Mouse (Mus musculus) ovary, postnatal 10 days (tissue): ENCODE measurements at regions not wholly inside any gene's neighbourhood (a gene's known extent, or its start where the extent isn't known, plus 50 kb on each side); places are given as distances from the start of the nearest gene placed in this dataset.
"Not testable (repeated sequence)": the region's sequence is repeated elsewhere in the genome, so short reads cannot be mapped to it uniquely, and the experiment has no call there.

ENCODE experiments used
- DNase-seq: peaks from one replicate; pipeline ENCODE4 v3.0.0; 2022; ENCODE audit warnings: low spot score

DNA sequence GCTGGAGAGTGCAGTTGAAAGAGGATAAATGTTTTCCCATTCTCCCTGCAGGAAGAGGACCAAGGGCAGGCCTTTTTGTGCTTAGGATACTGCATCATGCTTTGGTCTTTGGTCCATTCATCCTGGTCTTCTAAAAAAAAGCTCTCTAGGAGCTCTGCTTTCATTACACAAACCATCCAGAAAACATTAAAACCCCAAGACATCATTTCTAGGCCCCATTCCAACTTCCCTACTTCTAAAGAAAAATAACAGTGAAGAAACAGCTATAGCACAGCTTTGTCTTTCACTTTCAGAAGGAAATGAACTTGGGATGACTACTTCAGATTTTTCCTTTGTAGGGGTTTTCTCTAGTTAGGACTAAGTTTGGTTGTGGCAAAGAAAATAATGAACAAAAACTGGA lies 185.1 kb upstream of the Tmc3 start:
- DNase-seq = no peak

DNA sequence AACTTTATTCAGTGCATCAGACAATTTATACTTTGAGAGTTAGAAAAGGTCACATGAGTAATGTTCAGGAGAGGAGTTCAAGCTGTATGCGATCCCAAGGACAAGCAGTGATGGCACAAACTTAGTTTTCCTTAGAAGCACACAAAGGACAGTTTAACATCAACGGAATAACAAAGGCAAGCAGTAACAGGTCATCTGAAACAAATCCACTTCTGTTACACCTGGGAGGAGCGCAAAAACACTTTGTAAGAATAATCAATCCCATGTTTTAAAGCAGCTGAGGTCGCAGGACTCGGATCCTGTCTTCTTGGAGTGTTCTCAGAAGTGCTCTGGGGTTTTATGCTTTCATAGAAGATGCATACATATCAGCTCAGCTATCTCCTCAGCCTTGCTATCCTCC lies 183.7 kb upstream of the Tmc3 start:
- DNase-seq = no peak

DNA sequence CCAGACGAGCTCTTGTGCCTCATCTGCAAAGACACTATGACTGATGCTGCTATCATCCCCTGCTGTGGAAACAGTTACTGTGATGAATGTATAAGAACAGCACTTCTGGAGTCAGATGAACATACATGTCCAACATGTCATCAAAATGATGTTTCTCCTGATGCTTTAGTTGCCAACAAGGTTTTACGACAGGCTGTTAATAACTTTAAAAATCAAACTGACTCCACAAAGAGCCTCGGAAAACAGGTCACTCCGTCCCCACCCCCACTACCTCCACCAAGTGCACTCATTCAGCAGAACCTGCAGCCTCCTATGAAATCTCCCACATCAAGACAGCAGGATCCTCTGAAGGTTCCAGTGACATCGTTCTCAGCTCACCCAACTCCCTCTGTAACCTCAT lies 172.0 kb upstream of the Tmc3 start:
- not testable (repeated sequence) for DNase-seq

DNA sequence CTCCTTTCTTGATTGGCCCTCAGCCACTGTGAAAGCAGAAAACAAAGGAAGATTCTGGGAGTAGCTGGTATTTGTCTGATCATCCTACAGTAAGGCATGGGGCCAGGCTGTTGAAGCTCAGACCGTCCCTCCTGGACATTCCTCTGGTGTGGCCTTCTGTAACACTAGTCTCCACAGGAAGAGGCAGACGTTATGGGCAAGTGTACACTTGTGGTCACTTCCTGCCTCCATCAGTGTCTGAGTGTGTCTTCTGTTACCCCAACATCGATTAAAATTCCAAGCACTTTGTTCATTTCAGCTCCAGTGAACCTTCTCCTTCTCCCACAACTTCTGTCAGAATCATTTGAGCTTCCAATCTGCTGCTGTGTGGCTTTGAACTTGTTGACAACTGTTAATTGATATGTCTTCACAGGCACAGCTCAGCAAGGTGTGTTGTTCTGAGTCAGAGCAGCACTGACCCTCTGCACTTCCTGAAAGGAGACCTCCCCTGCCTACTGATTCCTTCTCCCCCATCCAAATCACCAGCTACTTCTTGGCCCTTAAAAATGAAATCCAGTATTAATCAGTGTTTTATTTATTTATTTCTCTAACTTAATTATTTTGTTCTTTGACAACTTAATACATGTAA lies 154.7 kb upstream of the Tmc3 start:
- DNase-seq = no peak

DNA sequence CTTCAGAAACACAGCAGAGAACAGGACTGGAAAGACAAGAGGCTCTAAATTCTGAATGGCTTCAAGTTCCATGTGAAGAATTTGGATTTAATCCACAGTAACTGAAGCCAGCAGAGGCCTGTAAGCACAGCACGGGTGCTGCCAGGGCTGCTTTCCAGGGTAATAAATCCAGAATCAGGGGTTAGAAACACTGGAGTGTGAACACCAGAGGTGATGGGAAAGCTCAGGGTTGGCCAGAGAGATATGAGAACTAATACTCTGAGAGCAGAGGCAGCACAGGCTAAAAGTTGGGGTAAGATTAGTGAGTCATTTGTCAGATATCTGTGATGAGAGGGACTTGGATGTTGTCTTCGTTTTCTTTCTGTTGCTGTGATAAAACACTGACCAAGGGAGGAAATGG lies 153.6 kb upstream of the Tmc3 start:
- no peak for DNase-seq

DNA sequence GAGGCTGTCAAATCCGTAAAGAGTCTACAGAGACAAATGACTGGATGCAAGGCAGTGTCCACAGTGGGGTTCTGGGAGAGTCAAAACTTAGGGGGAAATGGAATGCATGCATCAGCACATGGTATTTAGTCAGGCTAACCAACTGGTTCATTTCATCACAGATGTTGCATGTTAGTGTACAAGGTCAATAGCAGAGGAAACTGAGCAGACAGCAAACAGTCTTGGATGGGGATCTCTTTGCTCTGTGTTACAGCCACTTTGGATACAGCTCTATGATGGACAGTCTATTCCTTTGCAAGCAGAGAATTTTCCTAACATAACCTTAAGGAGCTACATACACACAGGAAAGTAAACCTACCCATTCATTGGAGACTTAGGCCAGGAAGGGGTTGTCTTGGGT lies 151.9 kb upstream of the Tmc3 start:
- no peak for DNase-seq

DNA sequence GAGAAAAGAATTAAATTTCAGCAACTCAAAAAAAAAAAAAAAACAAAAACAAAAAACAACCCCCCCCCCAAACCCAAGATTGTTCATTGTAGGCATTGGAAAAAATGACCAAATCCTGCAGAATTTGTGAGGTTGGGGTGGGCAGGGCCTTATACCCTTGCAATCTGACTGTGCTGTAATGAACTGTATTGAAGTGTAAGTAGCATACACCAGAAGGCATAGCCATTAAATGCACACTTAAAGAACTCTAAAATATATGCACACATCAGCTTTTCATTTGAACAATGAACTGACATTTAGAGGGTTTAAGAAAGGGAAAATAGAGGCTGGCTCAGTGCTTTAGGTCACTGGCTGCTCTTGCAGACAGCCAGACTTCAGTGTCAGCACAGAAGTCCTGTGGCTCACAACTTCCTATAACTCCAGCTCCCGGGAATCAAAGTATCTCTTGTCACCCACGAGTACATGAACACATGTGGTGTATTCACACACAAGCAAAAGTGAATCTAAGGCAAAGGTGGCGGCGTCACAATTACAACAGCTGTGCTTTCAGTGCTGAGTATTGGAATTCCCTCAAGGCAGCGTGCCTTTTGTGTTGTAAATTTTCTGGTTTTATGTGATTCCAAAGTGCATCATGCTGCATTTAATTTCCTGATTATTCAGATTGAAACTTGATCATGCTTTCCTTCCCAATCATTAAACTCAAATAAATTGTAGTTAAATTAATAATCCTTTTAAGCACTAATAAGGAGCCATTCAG lies 150.6 kb upstream of the Tmc3 start:
- DNase-seq = no peak

DNA sequence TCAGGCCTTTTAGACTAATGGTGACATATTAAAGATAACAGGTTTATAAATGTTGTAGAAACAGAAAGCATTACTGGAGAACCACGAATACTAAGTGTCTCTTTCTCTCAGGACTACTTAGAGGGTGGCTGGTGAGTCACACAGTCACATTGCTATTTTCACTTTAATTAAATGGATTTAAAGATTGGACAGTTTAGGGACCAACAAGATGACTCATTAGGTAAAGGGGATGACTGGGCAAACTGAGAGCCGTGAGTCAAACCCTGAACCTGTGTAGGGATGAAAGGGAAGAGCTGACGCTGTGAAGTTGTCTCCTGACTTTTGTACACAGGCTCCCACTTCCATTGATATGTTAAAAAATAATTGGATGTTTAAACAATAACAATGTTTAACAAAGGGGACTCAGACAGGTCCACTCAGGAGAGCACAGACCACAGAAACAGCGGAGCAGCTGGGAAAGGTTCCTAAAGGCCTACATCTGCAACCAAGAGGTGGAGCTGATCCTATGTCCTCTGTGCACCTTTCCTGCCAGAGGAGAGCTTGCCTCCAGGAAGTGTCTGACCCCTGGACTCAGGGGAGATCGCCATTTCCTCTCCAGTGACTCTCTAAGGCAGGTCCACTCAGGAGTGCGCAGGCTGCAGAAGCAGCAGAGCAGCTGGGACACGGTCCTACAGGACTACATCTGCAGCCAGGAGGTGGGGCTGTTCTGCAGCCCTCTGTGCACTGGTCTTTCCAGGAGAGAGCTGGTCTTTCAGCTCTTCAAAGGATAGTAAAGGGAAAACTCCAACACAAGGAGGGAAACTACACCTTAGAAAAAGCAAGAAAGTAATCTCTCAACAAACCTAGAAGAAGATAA lies 146.0 kb upstream of the Tmc3 start:
- DNase-seq = no peak

DNA sequence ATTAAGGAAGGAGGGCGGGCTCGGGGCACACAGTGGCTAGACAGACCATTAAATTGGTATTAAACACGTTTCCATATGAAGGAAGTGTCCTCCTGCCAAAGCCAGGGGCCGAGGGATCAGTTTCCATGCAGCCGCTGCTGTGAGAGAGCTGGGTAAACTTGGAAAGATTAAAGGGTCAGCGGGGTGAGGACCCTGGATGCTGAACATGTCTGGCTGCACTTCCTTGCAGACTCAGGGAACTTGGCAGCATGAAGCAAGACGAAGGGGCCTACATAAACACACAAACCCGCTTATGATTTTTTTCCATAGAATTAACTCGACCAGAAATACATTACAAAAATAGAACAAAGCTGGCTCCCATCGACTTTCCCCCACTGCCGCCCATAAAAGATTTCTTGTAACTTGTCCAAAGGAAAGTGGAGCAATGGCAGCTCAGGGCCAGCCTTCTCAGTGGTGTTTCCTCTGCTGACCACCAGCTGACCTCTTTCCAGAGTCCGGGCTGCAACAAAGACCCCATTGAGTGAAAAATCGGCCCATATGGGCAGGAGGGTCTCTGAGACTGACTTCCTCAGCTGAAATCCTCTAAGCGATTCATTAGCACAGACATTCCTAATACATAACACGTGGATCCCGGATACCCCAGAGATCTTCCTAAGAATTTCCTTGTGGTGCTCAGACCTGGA lies 141.0 kb upstream of the Tmc3 start:
- no peak for DNase-seq

DNA sequence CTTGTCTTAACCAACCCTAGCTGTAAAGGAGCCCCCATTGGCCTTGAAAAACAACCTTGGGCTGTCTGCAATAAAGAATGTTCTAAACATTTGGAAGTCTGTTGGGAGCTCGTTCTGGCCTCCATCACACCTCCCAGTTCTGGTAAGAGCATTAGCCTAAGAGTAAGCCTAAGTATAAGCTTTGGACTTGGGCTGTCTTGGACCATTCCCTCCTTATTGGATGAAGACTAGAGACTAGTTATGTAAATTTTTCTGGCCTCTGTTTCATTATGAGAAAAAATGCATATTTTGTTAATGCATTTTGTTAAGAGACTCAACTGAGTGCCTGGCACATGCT lies 140.5 kb upstream of the Tmc3 start:
- no peak for DNase-seq

DNA sequence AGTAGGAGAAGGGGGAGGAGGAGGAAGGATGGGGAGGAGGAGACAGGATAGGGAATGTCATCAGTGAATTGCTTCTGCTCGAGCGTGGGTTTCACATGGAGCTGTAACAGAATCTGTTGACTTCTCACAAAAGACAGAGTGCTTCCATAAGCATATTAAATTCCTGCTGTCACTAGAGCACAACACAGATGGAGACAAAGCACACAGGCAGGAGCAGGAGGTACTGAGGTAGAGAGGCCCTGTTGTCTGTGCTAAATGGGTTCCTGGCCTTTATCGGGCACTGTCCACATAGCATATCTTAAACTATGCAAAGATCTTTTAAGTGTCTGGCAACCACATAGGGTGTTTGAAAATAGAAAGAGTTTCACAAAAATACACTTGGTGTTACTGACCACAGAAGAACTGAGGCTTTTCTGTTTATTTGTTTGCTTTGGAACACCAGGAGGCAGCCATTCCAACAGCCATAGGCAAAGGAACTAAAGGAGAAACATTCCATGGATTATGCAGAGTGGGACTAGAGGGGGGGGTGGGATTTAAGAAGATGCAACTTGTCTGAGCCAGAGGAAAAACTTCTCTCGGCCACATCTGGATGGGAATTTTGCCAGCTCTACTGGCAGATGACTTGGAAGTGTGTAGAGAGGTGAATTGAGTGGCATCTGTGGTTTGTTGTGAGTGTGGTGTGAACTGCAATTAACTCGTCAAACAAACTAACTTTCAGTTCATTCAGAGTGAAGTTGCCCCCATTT lies 139.4 kb upstream of the Tmc3 start:
- no peak for DNase-seq

DNA sequence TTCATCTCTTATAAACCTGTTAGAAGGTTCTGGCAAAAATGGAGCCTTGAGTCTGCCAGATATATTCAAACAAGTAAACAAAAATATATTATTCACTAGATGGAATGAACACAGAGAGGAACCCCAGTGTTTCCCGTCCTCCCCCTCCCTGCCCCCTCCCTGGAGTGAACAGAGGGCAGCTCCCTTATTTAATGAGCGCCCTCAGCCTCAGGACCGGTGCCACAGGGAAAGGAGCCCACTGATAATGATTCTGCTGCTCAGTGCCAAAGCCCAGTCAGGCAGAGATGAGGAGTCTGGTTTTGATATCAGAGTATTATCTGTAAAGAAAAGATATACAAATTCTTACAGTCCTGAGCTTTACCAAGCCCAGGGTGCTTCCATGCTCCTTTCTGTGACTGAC lies 134.4 kb upstream of the Tmc3 start:
- DNase-seq = no peak

DNA sequence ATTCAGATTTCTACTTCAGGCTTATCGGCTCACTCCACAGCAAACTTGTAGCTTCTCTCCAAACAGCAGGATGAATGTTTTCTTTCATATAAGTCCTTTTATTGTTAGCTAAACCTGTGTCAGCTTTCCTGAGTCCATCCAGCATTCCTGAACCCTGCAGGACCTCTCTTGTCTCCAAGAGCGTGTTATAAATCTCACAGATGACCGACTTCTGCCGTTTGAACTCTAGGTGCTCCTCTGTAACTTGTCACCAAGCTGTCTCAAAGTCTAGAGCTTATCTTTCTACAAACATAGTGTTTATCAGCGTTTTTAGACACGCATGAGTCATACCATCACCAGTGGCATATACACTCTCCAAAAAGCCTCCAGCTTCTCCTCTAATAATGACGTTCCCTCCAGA lies 132.4 kb upstream of the Tmc3 start:
- DNase-seq = no peak

DNA sequence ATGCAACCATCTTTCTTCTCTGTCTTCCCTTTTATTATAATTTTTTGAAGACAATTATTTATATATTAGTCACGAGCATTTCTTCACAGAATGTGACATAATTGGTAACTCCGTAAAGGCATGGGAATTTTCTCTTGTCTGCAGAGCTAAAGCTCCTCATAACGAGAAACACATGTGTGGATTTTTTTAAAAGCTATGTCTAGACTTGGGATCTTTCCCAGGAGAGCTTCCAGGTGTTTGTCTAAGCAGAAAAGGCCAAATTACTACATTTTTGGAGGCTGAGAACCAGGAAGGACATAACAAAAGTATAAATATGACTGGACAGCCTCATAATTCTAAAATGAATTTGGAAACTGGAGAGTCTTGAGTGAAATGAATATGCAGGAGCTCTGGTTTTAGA lies 125.2 kb upstream of the Tmc3 start:
- no peak for DNase-seq

DNA sequence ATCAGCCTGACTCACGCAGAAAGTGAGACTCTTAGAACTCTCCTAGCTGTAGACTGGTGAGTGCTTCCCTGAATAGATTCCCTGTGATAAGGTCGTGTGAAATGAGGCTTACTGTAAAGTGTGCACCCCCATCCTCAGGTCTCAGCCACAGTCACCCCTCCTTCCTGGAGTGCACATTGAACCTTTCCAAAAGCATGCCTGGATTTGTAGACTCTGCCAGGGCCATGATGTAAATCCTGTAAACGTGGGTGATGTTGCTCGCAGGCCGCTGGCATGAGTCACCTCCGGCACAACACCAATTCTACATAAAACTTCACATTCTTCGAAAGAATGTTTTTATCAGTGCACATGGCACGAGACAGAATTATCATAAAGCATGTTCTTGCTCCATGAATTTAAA lies 117.7 kb upstream of the Tmc3 start:
- no peak for DNase-seq

DNA sequence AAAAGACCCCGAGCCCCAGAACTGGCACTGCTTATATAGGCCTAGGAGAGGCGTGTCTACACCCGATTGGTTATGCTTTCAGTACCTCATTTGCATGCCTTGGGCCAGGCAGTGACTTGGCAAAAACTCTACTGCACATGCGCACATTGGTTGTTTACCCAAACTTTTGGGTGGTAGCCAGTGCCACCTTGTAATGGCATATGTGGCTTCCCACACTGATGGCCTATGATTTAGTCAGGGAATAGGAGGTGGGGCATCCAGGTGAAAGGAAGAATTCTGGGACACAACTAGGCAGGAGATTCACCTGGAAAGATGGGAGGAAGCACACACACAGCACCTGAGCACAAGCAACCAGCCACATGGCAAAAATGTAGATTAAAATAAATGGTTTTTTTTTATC lies 114.9 kb upstream of the Tmc3 start:
- not testable (repeated sequence) for DNase-seq

DNA sequence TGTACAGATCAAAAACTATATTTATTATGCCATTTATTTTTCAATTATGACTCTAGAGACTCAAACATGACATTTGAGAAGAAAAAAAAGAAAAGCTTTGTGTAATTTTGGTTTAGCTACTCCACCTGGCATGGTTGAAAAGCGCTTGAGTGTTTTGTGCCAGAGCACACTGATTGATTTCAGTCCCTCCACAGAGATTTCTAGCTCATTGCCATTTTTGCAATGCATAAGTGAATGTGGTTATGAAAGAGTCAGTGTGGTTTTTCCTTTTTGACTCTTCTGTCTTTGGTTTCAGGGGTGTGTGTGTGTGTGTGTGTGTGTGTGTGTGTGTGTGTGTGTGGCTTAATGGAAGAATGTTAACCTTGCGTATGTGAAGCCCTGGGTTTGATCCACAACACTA lies 113.6 kb upstream of the Tmc3 start:
- DNase-seq = no peak

DNA sequence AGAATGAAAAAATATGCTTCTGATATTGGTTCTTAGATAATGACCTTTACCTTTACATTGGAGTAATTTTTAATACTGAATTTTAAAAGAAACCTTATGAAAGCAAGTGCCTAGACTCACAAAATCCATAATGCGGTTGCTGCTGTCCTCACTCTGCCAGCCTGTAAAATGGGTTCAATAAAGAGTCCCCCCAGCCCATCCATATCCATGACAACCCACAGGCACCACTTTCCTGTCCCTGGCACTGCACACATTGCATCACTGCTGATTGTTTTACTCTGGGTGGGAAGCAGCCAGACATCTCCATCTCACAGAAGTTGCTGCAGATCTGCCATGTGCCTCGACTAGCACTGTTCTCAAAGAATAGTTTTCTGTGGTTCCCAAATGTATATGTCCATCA lies 110.3 kb upstream of the Tmc3 start:
- no peak for DNase-seq

DNA sequence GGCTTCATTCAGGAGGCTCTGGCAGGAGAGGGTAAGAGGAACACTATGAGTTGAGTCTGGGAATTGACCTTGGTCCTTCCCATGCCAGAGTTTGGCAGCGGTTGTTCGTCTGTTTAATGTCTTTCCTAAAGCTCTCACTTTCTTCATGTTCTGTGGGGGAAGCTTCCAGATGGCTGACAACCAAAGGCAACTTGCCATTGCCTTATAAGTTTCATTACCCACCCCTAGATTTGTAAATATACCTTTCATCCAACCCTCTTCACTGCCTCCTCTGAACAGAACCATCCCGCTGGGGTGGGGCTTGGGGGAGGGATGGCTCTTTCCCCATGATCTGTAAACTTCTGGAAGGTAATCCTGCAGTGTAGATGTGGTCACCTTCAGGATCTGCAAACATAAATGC lies 109.7 kb upstream of the Tmc3 start:
- DNase-seq = no peak

DNA sequence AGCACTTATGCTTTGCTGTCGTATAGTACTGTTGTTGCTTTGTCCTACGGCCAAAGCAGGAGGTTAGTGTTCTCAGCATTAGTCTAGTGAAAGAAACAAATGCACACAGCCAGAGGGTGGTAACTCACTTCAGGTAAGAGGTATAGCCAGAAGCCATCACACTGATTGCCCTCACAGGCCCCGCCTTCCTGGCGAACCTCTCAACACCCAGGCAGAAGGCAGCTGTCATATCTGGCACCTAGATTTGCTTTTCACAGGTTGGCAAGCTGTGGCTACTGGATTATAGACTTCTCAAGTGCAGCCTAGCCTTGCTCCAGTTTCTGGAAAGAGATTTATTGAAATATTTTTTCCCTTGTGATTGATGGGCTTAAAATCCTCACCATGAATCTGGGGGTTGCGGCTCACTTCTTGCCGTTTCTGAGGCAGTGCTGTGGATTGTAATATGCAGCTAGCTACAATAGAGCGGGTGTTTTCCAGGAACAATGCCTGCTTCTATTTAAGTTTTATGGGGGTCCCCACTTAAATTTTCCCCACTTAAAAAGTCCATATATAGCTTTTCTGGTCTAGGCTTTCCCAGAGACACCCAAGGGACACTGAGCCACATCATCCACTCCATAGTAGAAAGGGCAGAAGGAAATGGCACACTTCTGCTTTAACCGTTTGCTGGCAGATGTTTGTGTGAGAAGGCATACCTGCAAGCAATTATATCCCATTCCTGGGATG lies 109.1 kb upstream of the Tmc3 start:
- DNase-seq = no peak

DNA sequence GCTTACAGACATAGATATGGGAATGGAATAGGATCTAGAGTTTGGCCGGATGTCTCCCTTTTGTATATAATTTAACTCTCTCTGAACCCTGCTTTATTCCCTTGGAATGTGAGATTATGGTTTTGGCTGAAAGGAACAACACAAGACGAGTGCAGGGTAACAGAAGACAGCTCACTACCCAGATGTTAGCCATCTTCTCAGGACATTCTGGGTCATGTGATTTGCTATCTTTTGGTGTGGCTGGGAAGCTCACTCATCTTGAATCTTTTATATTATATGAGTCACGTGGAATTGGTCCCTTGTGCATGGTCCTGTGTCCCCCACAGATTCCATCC lies 108.6 kb upstream of the Tmc3 start:
- no peak for DNase-seq

DNA sequence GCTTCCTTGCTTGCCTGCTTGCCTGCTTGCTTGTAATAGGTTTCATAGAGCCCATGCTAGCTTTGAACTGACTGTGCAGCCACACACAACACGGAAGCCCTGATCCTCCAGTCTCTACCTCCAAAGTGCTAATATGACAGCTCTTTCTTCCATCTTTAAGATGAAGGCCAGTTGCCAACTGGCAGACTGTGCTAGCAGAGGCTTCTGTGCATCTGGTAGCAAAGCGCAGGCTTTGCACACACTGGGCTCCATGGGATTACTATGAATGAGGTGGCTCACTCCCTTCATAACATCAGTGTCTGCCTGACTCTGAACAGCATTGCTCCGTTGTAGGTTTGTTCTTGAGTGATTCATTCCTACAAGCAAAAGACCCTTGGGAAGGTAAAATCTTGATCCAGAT lies 107.9 kb upstream of the Tmc3 start:
- no peak for DNase-seq
